Mouse (Mus musculus): Measurements from ENCODE around the gene 4930451I11Rik.

4930451I11Rik gene

DNA sequence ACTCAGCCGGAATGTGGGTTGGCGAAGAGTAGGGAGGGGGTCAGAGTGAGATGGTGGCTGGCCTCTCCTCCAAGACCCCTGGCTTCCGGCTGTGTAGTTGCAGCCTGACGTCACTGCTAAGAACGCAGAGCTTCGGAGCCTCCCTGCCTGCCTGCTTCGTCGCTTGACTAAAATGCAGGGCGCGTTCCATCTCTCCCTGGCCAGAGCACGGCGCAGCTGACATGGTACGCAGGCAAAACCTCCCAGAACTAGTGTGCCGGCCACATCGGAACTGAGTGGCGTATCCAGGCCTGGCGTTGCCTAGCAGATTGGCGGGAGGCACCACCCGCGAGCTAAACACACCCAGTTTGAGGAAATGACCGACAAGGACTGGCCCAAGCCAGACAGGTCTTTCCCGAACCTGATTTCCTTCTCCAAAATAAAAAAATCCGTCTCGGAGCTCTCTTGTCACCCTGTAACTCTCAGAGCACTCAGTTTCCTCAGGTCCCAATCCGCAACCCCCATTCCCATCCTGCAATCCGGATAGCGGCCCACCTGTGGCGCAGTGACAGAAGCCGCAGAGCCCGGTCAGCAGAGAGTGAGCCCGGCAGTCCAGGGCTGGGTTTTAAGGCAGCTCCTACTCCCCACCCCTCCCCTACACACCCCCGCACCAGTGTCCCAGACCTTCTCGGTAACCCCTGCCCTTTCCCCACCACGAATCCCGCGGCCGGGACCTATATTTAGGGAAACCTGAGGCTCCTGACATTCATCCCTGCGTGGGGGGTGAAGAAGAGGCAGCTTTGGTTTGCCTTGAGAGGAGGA, 31.8 kb downstream of the 4930451I11Rik start:
- DNase-seq (ENCODE audit: extremely low spot score), result no peak

GRCm38 (mm10) chr7:126799050-126799467, 32.4 kb downstream of the 4930451I11Rik start:
- DNase-seq (ENCODE audit: extremely low spot score), result peak; percentile 98

DNA sequence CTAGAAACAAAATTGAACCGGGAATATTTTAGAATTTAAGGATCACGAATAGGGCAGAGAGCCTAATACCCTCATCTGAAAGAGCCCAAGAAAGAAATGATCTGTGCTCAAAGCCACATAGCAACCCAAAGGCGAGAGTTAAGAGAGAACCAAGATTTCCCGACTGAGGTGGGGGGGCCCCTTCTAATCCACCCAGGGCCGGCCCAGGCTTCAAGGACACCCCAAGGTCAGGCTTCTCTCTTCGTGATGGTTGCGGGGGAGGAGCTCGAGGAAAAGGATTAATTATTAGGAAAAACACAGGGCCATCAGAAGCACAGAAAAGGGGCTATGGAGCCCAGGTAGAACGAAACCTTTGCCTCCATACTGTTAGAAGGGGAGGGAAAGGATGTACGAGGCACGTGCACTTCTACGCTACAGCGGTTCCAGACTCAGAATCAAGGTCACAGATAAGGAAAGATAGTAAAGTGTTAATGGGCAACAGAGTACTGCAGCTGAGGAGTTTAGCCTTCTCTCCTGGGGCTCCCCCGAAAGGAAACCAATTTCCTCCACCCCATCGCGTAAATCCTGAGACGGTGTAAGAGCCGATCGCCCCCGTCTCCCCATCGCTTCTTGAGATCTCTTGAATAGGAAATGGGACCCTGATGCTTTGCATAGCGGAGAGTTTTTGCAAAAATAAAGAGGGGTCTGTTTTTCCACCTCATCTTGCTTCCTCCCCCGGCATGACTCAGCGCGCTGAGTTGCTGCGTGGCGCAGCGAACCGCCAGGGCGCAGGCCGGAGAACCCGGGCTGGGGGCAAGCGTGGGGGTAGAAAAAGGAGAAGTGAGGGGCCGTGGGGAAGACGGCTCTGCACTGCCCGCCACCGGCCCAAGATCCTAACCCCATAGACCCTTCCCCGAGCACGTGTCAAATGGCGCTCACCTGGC, 33.1 kb downstream of the 4930451I11Rik start:
- no peak for DNase-seq (ENCODE audit: extremely low spot score)

DNA sequence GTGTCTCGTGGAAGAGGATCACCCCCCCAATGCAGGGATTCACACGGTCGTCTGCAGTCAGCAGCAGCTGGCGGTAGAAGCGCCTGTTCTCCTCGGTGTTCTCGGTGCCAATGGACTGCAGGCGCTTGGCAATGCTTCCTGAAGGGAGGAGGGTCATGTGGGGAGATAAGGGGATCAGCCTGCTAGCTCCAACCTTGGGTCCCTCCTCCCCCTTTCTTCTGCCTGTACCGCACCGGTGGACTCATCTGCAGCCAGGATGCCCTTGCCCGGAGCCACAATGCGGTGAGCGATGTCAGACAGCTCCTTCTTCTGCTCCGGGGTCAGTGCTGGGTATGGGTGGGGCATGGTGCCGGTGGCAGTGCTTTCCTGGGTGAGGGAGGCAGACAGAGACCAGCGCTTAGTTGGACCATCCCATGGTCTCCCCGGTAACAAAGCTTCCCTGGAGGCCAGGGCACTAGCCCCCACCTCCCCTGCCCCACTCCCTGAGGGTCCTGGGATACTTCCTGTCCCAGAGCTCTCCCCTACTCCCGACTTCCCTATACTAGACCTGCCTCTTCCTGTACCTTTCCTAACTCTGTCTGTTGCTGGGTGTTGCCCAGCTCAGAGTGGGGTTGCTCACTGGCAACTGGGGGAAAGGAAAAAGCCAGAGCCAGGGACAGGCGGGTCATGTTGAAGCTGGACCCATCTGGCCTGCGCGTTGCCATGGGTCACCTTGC, 33.9 kb downstream of the 4930451I11Rik start, which contains the start of gene Fam57b:
Gene Fam57b, plus strand, starts transcription at position 258 of the 716 bp plus-strand sequence.
- DNase-seq (ENCODE audit: extremely low spot score), result no peak

GRCm38 (mm10) chr7:126796350-126796932, 35.0 kb downstream of the 4930451I11Rik start:
- DNase-seq (ENCODE audit: extremely low spot score), result no peak

GRCm38 (mm10) chr7:126795387-126796317, 35.8 kb downstream of the 4930451I11Rik start:
- DNase-seq (ENCODE audit: extremely low spot score), result no peak

GRCm38 (mm10) chr7:126794271-126794605, 37.2 kb downstream of the 4930451I11Rik start:
- no peak for DNase-seq (ENCODE audit: extremely low spot score)

- DNase-seq (ENCODE audit: extremely low spot score), result no peak
These were observed 37.8 kb downstream of the 4930451I11Rik start for GRCm38 (mm10) chr7:126793456-126794270.

DNA sequence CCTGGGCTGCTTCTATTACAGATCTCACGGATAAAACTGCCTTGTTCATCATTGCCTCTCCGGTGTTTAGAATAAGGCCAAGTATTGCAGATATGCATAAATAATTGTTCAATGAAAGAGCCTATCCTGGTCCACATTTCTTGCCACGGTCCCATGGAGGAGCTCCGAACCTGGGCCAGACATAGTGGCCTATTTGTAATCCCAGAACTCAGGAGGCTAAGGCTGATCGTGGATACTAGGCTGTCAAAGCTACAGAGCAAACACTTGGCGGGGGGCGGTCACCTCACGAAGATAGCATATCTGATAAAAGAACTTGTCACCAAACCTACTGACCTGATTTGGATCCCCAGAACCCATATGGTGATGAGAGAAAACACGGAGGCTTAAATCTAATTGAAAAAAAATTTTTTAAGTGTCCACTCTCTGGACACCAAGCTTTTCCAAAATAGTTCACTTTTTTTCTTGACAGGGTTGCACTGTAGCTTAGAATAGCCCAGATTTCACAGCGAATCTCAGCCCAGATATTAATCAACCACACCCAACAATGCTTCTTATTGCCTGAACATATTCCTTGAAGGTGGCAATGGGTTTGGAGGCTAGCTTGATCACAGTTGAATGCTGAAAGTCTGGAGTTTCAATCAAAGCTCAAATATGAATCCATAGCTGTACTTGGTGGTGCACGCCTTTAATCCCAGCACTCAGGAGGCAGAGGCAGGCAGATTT, 38.6 kb downstream of the 4930451I11Rik start:
- DNase-seq (ENCODE audit: extremely low spot score), result no peak

DNA sequence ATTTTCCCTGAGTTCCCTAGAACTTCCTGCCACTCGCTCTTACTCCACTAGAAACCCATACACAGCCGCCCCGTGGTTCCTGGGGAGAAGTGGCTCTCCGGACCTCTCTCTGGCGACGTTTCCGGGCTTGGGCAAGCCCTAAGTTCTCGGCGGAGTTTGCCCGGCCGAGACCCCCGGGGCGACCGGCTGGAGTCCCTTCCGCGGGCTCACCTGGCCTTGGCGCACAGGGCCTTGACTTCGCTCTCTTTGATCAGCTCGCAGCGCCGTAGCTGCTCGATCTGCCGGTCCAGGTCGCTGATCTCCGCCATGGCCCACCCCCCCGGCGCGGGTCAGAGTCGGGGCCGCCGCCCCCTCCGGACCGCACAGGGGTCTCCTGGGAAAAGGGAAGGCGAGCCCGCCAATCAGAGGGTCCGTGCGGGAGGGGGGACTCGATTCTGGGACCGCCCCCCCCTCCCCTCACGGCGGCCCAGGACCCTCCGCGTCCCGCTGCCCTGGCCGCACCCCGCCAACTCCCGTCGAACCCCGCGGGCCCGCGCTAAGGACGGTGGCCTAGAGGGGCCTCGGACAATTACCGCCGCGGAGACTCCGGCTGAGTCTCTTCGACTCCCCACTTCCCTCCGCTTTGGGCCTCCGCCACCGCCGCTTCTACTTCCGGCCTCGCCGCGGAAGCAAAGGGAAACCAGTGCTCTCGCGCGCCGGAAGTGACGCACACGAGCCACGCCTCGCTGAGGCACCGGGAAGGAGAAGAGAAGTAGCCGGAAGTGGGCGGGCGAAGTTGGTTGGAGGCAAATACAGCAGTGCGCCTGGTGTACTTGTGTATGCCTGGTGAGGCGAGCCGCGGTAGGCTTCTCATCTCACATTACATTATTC, 39.4 kb downstream of the 4930451I11Rik start, which contains the start of gene Ppp4c:
Gene Ppp4c, minus strand, starts transcription at position 646 of the 870 bp plus-strand sequence.
- peak; percentile 96 for DNase-seq (ENCODE audit: extremely low spot score)

DNA sequence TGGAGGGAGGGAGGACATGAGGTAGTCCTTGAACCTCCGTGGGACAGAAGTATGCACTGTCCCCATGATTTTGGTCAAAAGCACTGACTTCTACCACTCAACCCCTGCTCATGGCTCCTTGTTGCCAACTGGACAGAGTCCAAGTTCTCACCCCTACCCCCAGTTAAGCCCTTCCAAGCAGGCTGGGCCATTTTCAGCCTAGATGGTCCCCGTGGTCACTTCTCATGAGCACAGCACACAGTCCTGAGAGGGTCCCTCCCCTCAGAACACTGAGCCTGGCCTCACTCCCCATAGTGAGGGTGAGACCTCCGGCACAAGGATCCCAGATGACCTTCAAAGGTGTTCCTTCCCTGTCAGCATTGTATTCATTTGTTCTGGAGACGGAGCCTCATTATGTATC, 42.3 kb downstream of the 4930451I11Rik start:
- DNase-seq (ENCODE audit: extremely low spot score), result no peak

DNA sequence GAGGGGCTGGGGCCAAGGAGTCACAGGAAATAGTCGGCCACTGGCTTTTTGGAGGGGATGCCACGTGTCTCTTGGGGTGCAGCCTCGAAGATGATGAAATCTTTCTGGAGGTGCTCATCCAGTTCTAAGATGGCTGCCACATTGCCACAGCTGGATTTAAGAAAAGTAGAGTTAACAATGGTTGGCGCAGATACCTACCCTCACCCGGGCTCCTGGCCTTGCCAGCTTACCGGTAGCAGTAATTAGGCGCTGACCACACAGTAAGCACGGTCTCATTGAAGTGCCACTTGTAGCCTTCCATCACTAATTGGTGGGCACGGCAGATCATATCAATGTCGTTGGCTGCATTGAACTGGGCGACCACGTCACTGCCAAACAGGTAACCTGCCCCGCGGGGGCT, 45.3 kb downstream of the 4930451I11Rik start:
- DNase-seq (ENCODE audit: extremely low spot score), result no peak

DNA sequence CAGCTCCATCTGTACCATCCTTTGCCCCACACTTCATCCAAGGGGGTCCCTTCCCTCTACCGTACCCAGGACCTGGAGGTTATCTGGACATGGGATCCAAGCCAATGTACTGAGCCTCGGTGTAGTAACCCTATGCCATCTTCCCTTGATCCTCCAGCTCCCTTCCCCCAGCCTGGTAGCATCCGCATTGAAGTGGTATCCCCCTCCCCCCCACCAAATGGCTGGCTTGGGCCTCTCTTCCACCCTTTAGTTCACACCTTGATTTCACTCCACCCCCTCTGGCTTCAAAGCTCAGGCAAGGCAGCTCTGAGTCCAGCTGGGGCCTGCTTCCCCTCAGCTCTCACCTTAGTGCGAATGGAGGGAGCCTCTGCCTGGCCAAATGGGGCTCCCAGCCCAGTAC, 46.4 kb downstream of the 4930451I11Rik start:
- DNase-seq (ENCODE audit: extremely low spot score), result no peak

DNA sequence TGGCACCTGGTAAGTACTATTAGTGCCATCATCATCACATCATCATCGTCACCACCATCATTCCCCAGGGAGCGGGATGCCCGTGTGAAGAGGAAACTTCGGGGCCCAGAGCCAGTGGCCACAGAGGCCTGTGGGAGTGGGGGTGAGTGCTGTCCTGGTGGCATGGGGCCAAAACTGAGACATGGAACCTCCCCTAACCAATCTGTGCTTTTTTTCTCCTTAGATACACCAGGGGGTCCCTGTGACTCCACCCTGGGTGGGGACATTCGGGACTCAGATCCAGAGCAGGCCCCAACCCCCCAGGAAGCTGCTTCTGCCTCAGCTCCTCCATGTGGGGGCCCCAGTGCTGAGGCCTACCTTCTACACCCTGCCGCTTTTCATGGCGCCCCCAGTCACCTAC, 47.0 kb downstream of the 4930451I11Rik start:
- DNase-seq (ENCODE audit: extremely low spot score), result no peak

DNA sequence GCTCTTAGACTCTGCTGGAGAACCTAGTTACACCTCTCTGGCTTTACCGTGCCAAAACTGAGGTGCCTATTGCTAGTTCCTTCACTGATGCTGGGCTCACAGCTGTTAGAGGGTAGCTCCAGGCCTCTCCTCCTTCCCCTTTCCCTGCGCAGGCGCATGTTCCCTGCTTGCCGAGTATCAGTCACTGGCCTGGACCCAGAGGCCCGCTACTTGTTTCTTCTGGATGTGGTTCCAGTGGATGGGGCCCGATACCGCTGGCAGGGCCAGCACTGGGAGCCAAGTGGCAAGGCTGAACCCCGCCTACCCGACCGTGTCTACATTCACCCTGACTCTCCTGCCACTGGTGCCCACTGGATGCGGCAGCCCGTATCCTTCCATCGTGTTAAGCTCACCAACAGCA, 48.7 kb downstream of the 4930451I11Rik start:
- DNase-seq (ENCODE audit: extremely low spot score), result no peak

DNA sequence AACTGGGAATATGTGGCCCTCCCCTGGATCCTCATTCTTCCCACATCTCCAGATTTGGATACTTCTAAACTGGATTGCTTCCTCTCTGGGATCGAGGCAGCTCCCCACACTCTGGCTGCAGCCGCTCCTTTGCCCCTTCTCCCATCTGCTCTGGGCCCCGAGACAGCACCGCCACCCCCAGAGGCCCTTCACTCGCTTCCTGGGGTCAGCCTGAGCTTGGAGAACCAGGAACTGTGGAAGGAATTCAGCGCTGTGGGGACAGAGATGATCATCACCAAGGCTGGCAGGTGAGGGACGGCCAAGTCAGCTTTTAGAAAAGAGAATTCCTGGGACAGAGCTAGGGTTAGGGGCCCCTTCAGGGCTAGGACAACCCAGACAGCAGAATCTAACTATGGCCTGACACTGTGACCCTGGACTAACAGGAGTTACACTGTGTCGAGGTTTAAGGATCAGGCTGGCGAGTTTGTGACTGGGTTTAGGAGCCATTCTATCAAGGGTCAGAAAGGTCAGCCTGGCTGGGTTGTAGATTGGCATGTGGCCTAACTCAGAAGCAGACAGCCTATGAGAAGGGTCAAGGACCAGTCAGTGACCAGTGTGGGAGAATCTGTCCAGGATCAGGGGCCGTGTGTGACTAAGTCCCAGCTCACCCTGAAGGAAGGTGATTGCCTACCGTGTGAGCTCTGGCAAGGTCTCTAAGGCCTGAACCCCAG, 49.6 kb downstream of the 4930451I11Rik start:
- DNase-seq (ENCODE audit: extremely low spot score), result no peak

- no peak for DNase-seq (ENCODE audit: extremely low spot score)
These were observed 50.3 kb downstream of the 4930451I11Rik start, which contains the start of gene Tbx6 for GRCm38 (mm10) chr7:126780971-126781635. TSS of gene Tbx6 (plus strand) at chr7:126781483.
